Comparison of ENCODE assay signal across 22 mouse cellular contexts in genomic region chr11:87615551-87615950, GRCm38 (mm10). TPM values are rescaled to one million over a fixed set of nuclear protein-coding genes. Genes with fewer than 3 reads are reported as not detected.
A peak's percentile ranks its signal among the peaks of the same experiment; 100 is the strongest.
DNase-seq lines count a peak whose midpoint lies in the region; TF ChIP-seq lines count a peak whose summit lies in the region.
"Had no signal": no experiment of that assay in that cellular context is flagged by ENCODE, and none has a peak within 500 bp of the region (broad histone marks: within the 10 kb centered on the region; RNA-seq: fewer than 3 reads in every experiment).

No protein-coding gene starts in this region.

- no peak for DNase-seq in layer of hippocampus, adult 2 months (ENCODE audit: low spot score in 2 of 2)
- DNase-seq in layer of hippocampus, postnatal 14 days (ENCODE audit: low spot score in 2 of 2): no peak
- DNase-seq in Muller cell, postnatal 12 days (ENCODE audit: inconsistent ontology term): peak; percentile 53
- peak; percentile 66 for DNase-seq in retina, embryonic 14.5 days (ENCODE audit: low spot score)
- DNase-seq in retina, postnatal 1 day: peak; percentile 61
- DNase-seq in embryo, embryonic 11 days: no peak
- no peak for DNase-seq in spleen, adult 12 weeks (ENCODE audit: low spot score)
- no peak for DNase-seq in testis, postnatal 14 days (ENCODE audit: low spot score)
- DNase-seq: adrenal gland, adult 2 months; adrenal gland, adult 8-10 months; adrenal gland, postnatal 10 days; adrenal gland, postnatal 14 days; adrenal gland, postnatal 25 days; adrenal gland, postnatal 36 days; B cell, adult 2 months; cerebellum, adult 11 months; cerebellum, adult 11-12 months; cerebellum, adult 18-20 months had no signal

- no peak overlapping the region for H3K4me3 ChIP-seq in layer of hippocampus, adult 2 months

- TF ChIP-seq CTCF in layer of hippocampus, adult 2 months (conservative IDR thresholded peaks at IDR 0.05): no peak

- H3K27ac ChIP-seq in layer of hippocampus, adult 2 months: peak overlapping the region; percentile 32; the same call in 1 of the 2 replicates

RNA-seq across cellular contexts. Expression of gene Hsf5, which starts 1.4 kb away (rescaled TPM):
- total RNA-seq in layer of hippocampus, adult 2 months (2021): under 1 TPM; 0.56 to 0.90 TPM
- under 1 TPM; 0.43 to 0.60 TPM for total RNA-seq in layer of hippocampus, postnatal 14 days (2021)
- total RNA-seq: adrenal gland, postnatal 14 days; MEL had no signal

RNA-seq across cellular contexts. Expression of gene Mtmr4, which starts 23.6 kb away (rescaled TPM):
- total RNA-seq in layer of hippocampus, adult 2 months (2021): 10 to 100 TPM; 81.5 to 89.0 TPM
- 10 to 100 TPM; 80.4 to 95.4 TPM for total RNA-seq in layer of hippocampus, postnatal 14 days (2021)

RNA-seq across cellular contexts. Expression of gene Sept4, which starts 46.8 kb away (rescaled TPM):
- total RNA-seq in layer of hippocampus, adult 2 months (2021): 100 to 1,000 TPM; 139 to 159 TPM
- total RNA-seq in layer of hippocampus, postnatal 14 days (2021): 100 to 1,000 TPM in 1 of 2 experiments, 10 to 100 TPM in 1; 98.9 to 116 TPM

RNA-seq across cellular contexts. Expression of gene Rnf43, which starts 47.0 kb away (rescaled TPM):
- 1 to 10 TPM; 3.1 to 3.9 TPM for total RNA-seq in layer of hippocampus, adult 2 months (2021)
- 1 to 10 TPM; 2.5 to 4.1 TPM for total RNA-seq in layer of hippocampus, postnatal 14 days (2021)

RNA-seq across cellular contexts. Expression of gene Gm11492, which starts 49.1 kb away (rescaled TPM):
- total RNA-seq in layer of hippocampus, adult 2 months (2021): not detected
- not detected for total RNA-seq in layer of hippocampus, postnatal 14 days (2021)
- total RNA-seq: adrenal gland, adult 18-20 months; adrenal gland, adult 2 months; adrenal gland, adult 8-10 months; adrenal gland, postnatal 10 days; adrenal gland, postnatal 14 days; adrenal gland, postnatal 25 days; adrenal gland, postnatal 36 days; adrenal gland, postnatal 4 days; CH12.LX; MEL had no signal

Comparison
In these comparisons a context has a peak if more than half of its experiments do, and no peak if none do; other contexts are left out.
1. DNase-seq: peak in Muller cell, postnatal 12 days (single experiment), retina, embryonic 14.5 days (single experiment) and retina, postnatal 1 day (single experiment); none in layer of hippocampus, adult 2 months (0 of 2), layer of hippocampus, postnatal 14 days (0 of 2), embryo, embryonic 11 days (single experiment), spleen, adult 12 weeks (single experiment) and testis, postnatal 14 days (single experiment).